Mouse (Mus musculus): ENCODE data around the gene Klhdc8b. TPM values are rescaled to one million over a fixed set of nuclear protein-coding genes. Genes with fewer than 3 reads are reported as not detected.

Gene Klhdc8b
- polyA plus RNA-seq, 1 experiment: 3.7 TPM

- peak overlapping the region; percentile 80 for H3K4me2 ChIP-seq (ENCODE audit: low read depth)
- H3K4me3 ChIP-seq: peak overlapping the region; percentile 17
- H3K79me2 ChIP-seq (ENCODE audit: control insufficient read depth, insufficient read depth): no peaks in the 10 kb centered on the region
- no peaks in the 10 kb centered on the region for H3K27me3 ChIP-seq (ENCODE audit: control insufficient read depth, insufficient read depth, insufficient read length)
- H3ac ChIP-seq (ENCODE audit: control insufficient read depth, insufficient read length): no peak overlapping the region
- TF ChIP-seq E2F4 (IDR thresholded peaks at IDR 0.05; ENCODE audit: insufficient read depth) (no peak), MAX (IDR thresholded peaks at IDR 0.05; ENCODE audit: low read depth) (no peak)
- no peaks in the 10 kb centered on the region for H3K36me3 ChIP-seq (ENCODE audit: control insufficient read depth, insufficient read depth)
Observed at GRCm38 (mm10) chr9:108452291-108452906, 9.0 kb downstream of the Klhdc8b start.

- no peak for TF ChIP-seq E2F4 (IDR thresholded peaks at IDR 0.05; ENCODE audit: insufficient read depth)
- no peak for TF ChIP-seq POLR2A (IDR thresholded peaks at IDR 0.05; ENCODE audit: insufficient read length, low read depth)
- TF ChIP-seq USF1 (IDR thresholded peaks at IDR 0.05; ENCODE audit: low read depth): no peak
- no peak for TF ChIP-seq CEBPB (IDR thresholded peaks at IDR 0.05; ENCODE audit: insufficient read depth, poor library complexity, severe bottlenecking)
- no peak for TF ChIP-seq TCF12 (IDR thresholded peaks at IDR 0.05; ENCODE audit: insufficient read depth, poor library complexity, severe bottlenecking)
- no peak for TF ChIP-seq SRF (IDR thresholded peaks at IDR 0.05; ENCODE audit: control insufficient read depth, insufficient read length, low read depth)
- no peak for TF ChIP-seq MYOD1 (IDR thresholded peaks at IDR 0.05; ENCODE audit: control insufficient read depth in 1 of 3, insufficient read length in 2 of 3, low read depth in 2 of 3)
- TF ChIP-seq MYOG (IDR thresholded peaks at IDR 0.05; ENCODE audit: control insufficient read depth in 1 of 3, insufficient read depth in 1 of 3, insufficient read length in 2 of 3, low read depth in 2 of 3): no peak
- TF ChIP-seq POLR2AphosphoS2 (IDR thresholded peaks at IDR 0.05; ENCODE audit: insufficient read length, low read depth): no peak
- TF ChIP-seq REST (IDR thresholded peaks at IDR 0.05; ENCODE audit: insufficient read depth, insufficient read length): no peak
- no peak for TF ChIP-seq TCF3 (IDR thresholded peaks at IDR 0.05; ENCODE audit: insufficient read length, low read depth)
- no peak for TF ChIP-seq MAX (IDR thresholded peaks at IDR 0.05; ENCODE audit: low read depth)
- H3K36me3 ChIP-seq (ENCODE audit: control insufficient read depth, insufficient read depth): no peaks in the 10 kb centered on the region
- no peaks in the 10 kb centered on the region for H3K27me3 ChIP-seq (ENCODE audit: control insufficient read depth, insufficient read depth, insufficient read length)
- no peak overlapping the region for H3ac ChIP-seq (ENCODE audit: control insufficient read depth, insufficient read length)
- no peaks in the 10 kb centered on the region for H3K79me2 ChIP-seq (ENCODE audit: control insufficient read depth, insufficient read depth)
- peak overlapping the region; percentile 17 for H3K4me3 ChIP-seq
- no peak overlapping the region for H3K4me2 ChIP-seq (ENCODE audit: low read depth)
Observed at GRCm38 (mm10) chr9:108451519-108452160, 9.7 kb downstream of the Klhdc8b start.

GRCm38 (mm10) chr9:108451170-108451493 lies 10.2 kb downstream of the Klhdc8b start:
- TF ChIP-seq MYOD1 (IDR thresholded peaks at IDR 0.05; ENCODE audit: control insufficient read depth in 1 of 3, insufficient read length in 2 of 3, low read depth in 2 of 3): no peak
- no peak for TF ChIP-seq REST (IDR thresholded peaks at IDR 0.05; ENCODE audit: insufficient read depth, insufficient read length)
- TF ChIP-seq CEBPB (IDR thresholded peaks at IDR 0.05; ENCODE audit: insufficient read depth, poor library complexity, severe bottlenecking): no peak
- no peak for TF ChIP-seq SRF (IDR thresholded peaks at IDR 0.05; ENCODE audit: control insufficient read depth, insufficient read length, low read depth)
- TF ChIP-seq TCF3 (IDR thresholded peaks at IDR 0.05; ENCODE audit: insufficient read length, low read depth): no peak
- no peak for TF ChIP-seq MYOG (IDR thresholded peaks at IDR 0.05; ENCODE audit: control insufficient read depth in 1 of 3, insufficient read depth in 1 of 3, insufficient read length in 2 of 3, low read depth in 2 of 3)
- no peak for TF ChIP-seq POLR2A (IDR thresholded peaks at IDR 0.05; ENCODE audit: insufficient read length, low read depth)
- TF ChIP-seq POLR2AphosphoS2 (IDR thresholded peaks at IDR 0.05; ENCODE audit: insufficient read length, low read depth): no peak
- no peak for TF ChIP-seq E2F4 (IDR thresholded peaks at IDR 0.05; ENCODE audit: insufficient read depth)
- no peak for TF ChIP-seq TCF12 (IDR thresholded peaks at IDR 0.05; ENCODE audit: insufficient read depth, poor library complexity, severe bottlenecking)
- no peak for TF ChIP-seq USF1 (IDR thresholded peaks at IDR 0.05; ENCODE audit: low read depth)
- no peak for TF ChIP-seq MAX (IDR thresholded peaks at IDR 0.05; ENCODE audit: low read depth)
- H3K27me3 ChIP-seq (ENCODE audit: control insufficient read depth, insufficient read depth, insufficient read length): peaks cover under 1% of the 10 kb centered on the region
- no peaks in the 10 kb centered on the region for H3K79me2 ChIP-seq (ENCODE audit: control insufficient read depth, insufficient read depth)
- H3ac ChIP-seq (ENCODE audit: control insufficient read depth, insufficient read length): no peak overlapping the region
- H3K36me3 ChIP-seq (ENCODE audit: control insufficient read depth, insufficient read depth): no peaks in the 10 kb centered on the region
- no peak overlapping the region for H3K4me2 ChIP-seq (ENCODE audit: low read depth)
- H3K4me3 ChIP-seq: no peak overlapping the region

GRCm38 (mm10) chr9:108450292-108451169 lies 10.8 kb downstream of the Klhdc8b start:
- Histone ChIP-seq H3ac (ENCODE audit: control insufficient read depth, insufficient read length) (no peak overlapping the region), H3K27me3 (ENCODE audit: control insufficient read depth, insufficient read depth, insufficient read length) (peaks cover 5% of the 10 kb centered on the region), H3K36me3 (ENCODE audit: control insufficient read depth, insufficient read depth) (no peaks in the 10 kb centered on the region), H3K79me2 (ENCODE audit: control insufficient read depth, insufficient read depth) (no peaks in the 10 kb centered on the region), H3K4me2 (ENCODE audit: low read depth) (no peak overlapping the region), H3K4me3 (no peak overlapping the region)
- TF ChIP-seq TCF12 (IDR thresholded peaks at IDR 0.05; ENCODE audit: insufficient read depth, poor library complexity, severe bottlenecking) (no peak), USF1 (IDR thresholded peaks at IDR 0.05; ENCODE audit: low read depth) (no peak), MYOD1 (IDR thresholded peaks at IDR 0.05; ENCODE audit: control insufficient read depth in 1 of 3, insufficient read length in 2 of 3, low read depth in 2 of 3) (peak in 2 of 3 experiments; percentile 40 to 75), MYOG (IDR thresholded peaks at IDR 0.05; ENCODE audit: control insufficient read depth in 1 of 3, insufficient read depth in 1 of 3, insufficient read length in 2 of 3, low read depth in 2 of 3) (peak in 2 of 3 experiments; percentile 35 to 67), TCF3 (IDR thresholded peaks at IDR 0.05; ENCODE audit: insufficient read length, low read depth) (no peak), E2F4 (IDR thresholded peaks at IDR 0.05; ENCODE audit: insufficient read depth) (no peak)
